9 mouse cellular contexts compared by ENCODE assay signal in genomic region chr3:52068885-52069284, GRCm38 (mm10). TPM values are rescaled to one million over a fixed set of nuclear protein-coding genes. Genes with fewer than 3 reads are reported as not detected.
DNase-seq lines count a peak whose midpoint lies in the region; ATAC-seq and TF ChIP-seq lines count a peak whose summit lies in the region.
"Had no signal": no experiment of that assay in that cellular context is flagged by ENCODE, and none has a peak within 500 bp of the region (broad histone marks: within the 10 kb centered on the region; RNA-seq: fewer than 3 reads in every experiment).

No protein-coding gene starts in this region.

- peak overlapping the region; percentile 82; the same call in 1 of the 2 replicates for H3K27ac ChIP-seq in hindbrain, embryonic 13.5 days
- no peak overlapping the region for H3K27ac ChIP-seq in hindbrain, embryonic 11.5 days (ENCODE audit: low read depth, low read length)
- H3K27ac ChIP-seq in midbrain, embryonic 10.5 days (replicated peaks), result peak overlapping the region; percentile 85; the same call in 1 of the 2 replicates
- no peak overlapping the region for H3K27ac ChIP-seq in midbrain, embryonic 13.5 days
- peak overlapping the region; percentile 90 for H3K27ac ChIP-seq in bone marrow macrophage, adult 2 months (ENCODE audit: insufficient read depth, low read depth, low read length)
- peak overlapping the region; percentile 95 for H3K27ac ChIP-seq in macrophage

- H3K36me3 ChIP-seq in hindbrain, embryonic 13.5 days, result no peaks in the 10 kb centered on the region
- H3K36me3 ChIP-seq in hindbrain, embryonic 11.5 days (ENCODE audit: control insufficient read depth, insufficient read depth, low read length), result no peaks in the 10 kb centered on the region
- H3K36me3 ChIP-seq in midbrain, embryonic 10.5 days, result no peaks in the 10 kb centered on the region
- no peaks in the 10 kb centered on the region for H3K36me3 ChIP-seq in midbrain, embryonic 13.5 days
- no peaks in the 10 kb centered on the region for H3K36me3 ChIP-seq in macrophage (ENCODE audit: inconsistent target)
- H3K36me3 ChIP-seq: G1E had no signal

- H3K4me2 ChIP-seq in hindbrain, embryonic 13.5 days, result no peak overlapping the region
- H3K4me2 ChIP-seq in hindbrain, embryonic 11.5 days (replicated peaks; ENCODE audit: low read depth, low read length), result no peak overlapping the region
- no peak overlapping the region for H3K4me2 ChIP-seq in midbrain, embryonic 13.5 days (replicated peaks)

- no peaks in the 10 kb centered on the region for H3K9me3 ChIP-seq in hindbrain, embryonic 13.5 days
- no peaks in the 10 kb centered on the region for H3K9me3 ChIP-seq in hindbrain, embryonic 11.5 days (ENCODE audit: control insufficient read depth, low read length)
- H3K9me3 ChIP-seq in midbrain, embryonic 10.5 days (replicated peaks), result no peaks in the 10 kb centered on the region
- H3K9me3 ChIP-seq in midbrain, embryonic 13.5 days, result no peaks in the 10 kb centered on the region
- H3K9me3 ChIP-seq: G1E had no signal

- no peaks in the 10 kb centered on the region for H3K27me3 ChIP-seq in hindbrain, embryonic 13.5 days
- H3K27me3 ChIP-seq in hindbrain, embryonic 11.5 days (ENCODE audit: control insufficient read depth, insufficient read depth, low read length), result no peaks in the 10 kb centered on the region
- H3K27me3 ChIP-seq in midbrain, embryonic 10.5 days (ENCODE audit: low read depth, poor library complexity, severe bottlenecking), result no peaks in the 10 kb centered on the region
- no peaks in the 10 kb centered on the region for H3K27me3 ChIP-seq in midbrain, embryonic 13.5 days

- DNase-seq in hindbrain, embryonic 11.5 days (ENCODE audit: low spot score), result no peak
- DNase-seq in midbrain, embryonic 10.5 days (ENCODE audit: low spot score), result no peak
- no peak for DNase-seq in gastrocnemius, postnatal 25 days
- DNase-seq: lung, postnatal 10 days had no signal

- TF ChIP-seq CTCF in bone marrow macrophage, adult 2 months (IDR thresholded peaks at IDR 0.05; ENCODE audit: low read depth, low read length), result no peak

- no peak for ATAC-seq in hindbrain, embryonic 13.5 days (ENCODE audit: low FRiP score)
- ATAC-seq in hindbrain, embryonic 11.5 days (ENCODE audit: low FRiP score), result no peak
- no peak for ATAC-seq in midbrain, embryonic 13.5 days

- 0 out of 2 replicates have a peak overlapping the region, but pooled peaks have one; percentile 61 for H3K9ac ChIP-seq in hindbrain, embryonic 13.5 days
- H3K9ac ChIP-seq in hindbrain, embryonic 11.5 days (ENCODE audit: low read depth, low read length), result no peak overlapping the region
- no peak overlapping the region for H3K9ac ChIP-seq in midbrain, embryonic 13.5 days (replicated peaks)

- H3K4me1 ChIP-seq in hindbrain, embryonic 13.5 days (replicated peaks), result peaks cover 51% of the 10 kb centered on the region
- H3K4me1 ChIP-seq in hindbrain, embryonic 11.5 days (replicated peaks; ENCODE audit: control insufficient read depth, insufficient read depth, low read length), result peaks cover 10% of the 10 kb centered on the region
- peaks cover 85% of the 10 kb centered on the region for H3K4me1 ChIP-seq in midbrain, embryonic 10.5 days
- H3K4me1 ChIP-seq in midbrain, embryonic 13.5 days (replicated peaks), result peaks cover 48% of the 10 kb centered on the region
- peaks cover 34% of the 10 kb centered on the region for H3K4me1 ChIP-seq in bone marrow macrophage, adult 2 months (ENCODE audit: control insufficient read depth, insufficient read depth, low read length)

- no peaks in the 10 kb centered on the region for H3K79me2 ChIP-seq in macrophage (ENCODE audit: inconsistent target)

- 60% methylated on average over 3 of the region's 3 CpGs for WGBS in hindbrain, embryonic 13.5 days
- WGBS in hindbrain, embryonic 11.5 days, result 68% methylated on average over 3 of the region's 3 CpGs
- WGBS in midbrain, embryonic 10.5 days, result 63% methylated on average over 3 of the region's 3 CpGs
- WGBS in midbrain, embryonic 13.5 days, result 61% methylated on average over 3 of the region's 3 CpGs
- WGBS in macrophage (ENCODE audit: missing documents), result 65% methylated on average over 3 of the region's 3 CpGs

- no peak for TF ChIP-seq POLR2A in bone marrow macrophage, adult 2 months (IDR thresholded peaks at IDR 0.05; ENCODE audit: borderline replicate concordance, low read depth, low read length)

- no peak overlapping the region for H3K4me3 ChIP-seq in hindbrain, embryonic 13.5 days
- no peak overlapping the region for H3K4me3 ChIP-seq in hindbrain, embryonic 11.5 days (ENCODE audit: low read depth, low read length)
- no peak overlapping the region for H3K4me3 ChIP-seq in midbrain, embryonic 10.5 days
- H3K4me3 ChIP-seq in midbrain, embryonic 13.5 days (replicated peaks), result no peak overlapping the region
- H3K4me3 ChIP-seq in bone marrow macrophage, adult 2 months (ENCODE audit: insufficient read depth, low read length), result peak overlapping the region; percentile 65; the same call in 1 of the 2 replicates
- H3K4me3 ChIP-seq in macrophage (ENCODE audit: inconsistent target), result peak overlapping the region; percentile 43; the same call in 1 of the 2 replicates

RNA-seq across cellular contexts. Expression of gene Maml3, which starts 36.0 kb away (rescaled TPM):
- 8.2 TPM in 2 replicates for polyA plus RNA-seq in hindbrain, embryonic 13.5 days (2015; fragmentation: Nextera tagmentation; extraction: Ambion mirVana)
- 6.5 and 7.5 TPM in 2 replicates for polyA plus RNA-seq in hindbrain, embryonic 11.5 days (2014; fragmentation: Nextera tagmentation; extraction: Ambion mirVana)
- 5.4 and 6.8 TPM in 2 replicates for polyA plus RNA-seq in midbrain, embryonic 10.5 days (2016; fragmentation: Nextera tagmentation; extraction: Ambion mirVana)
- 8.3 and 8.6 TPM in 2 replicates for polyA plus RNA-seq in midbrain, embryonic 13.5 days (2015; fragmentation: Nextera tagmentation; extraction: Ambion mirVana)
- 2.2 and 2.3 TPM in 2 replicates for polyA plus RNA-seq in bone marrow macrophage, adult 2 months (2012; ENCODE audit: insufficient read depth, insufficient read length, missing spikeins)
- 1 to 10 TPM; 1.2 to 9.8 (median 4.1) TPM for total RNA-seq in macrophage (2018; cell fraction: chromatin; rRNA removed)
- 1 to 10 TPM in 1 of 26 experiments, under 1 TPM in 25; 0.19 to 1.0 (median 0.51) TPM for total RNA-seq in macrophage (2018; cell fraction: cytosol; rRNA removed)
- 10 to 100 TPM in 1 of 26 experiments, 1 to 10 TPM in 22, under 1 TPM in 3; 0.72 to 21.2 (median 2.8) TPM for total RNA-seq in macrophage (2018; cell fraction: nucleus; rRNA removed)
- polyA plus RNA-seq in macrophage (2018), result 0.50 to 3.3 TPM (median 0.72 TPM) in 3 replicates
- 1 to 10 TPM; 2.4 to 2.5 TPM for total RNA-seq in gastrocnemius, postnatal 25 days (2021)

Comparison
In these comparisons a context has a peak if more than half of its experiments do, and no peak if none do; other contexts are left out.
1. H3K27ac ChIP-seq: peak in hindbrain, embryonic 13.5 days (single experiment), midbrain, embryonic 10.5 days (single experiment), bone marrow macrophage, adult 2 months (single experiment) and macrophage (single experiment); none in hindbrain, embryonic 11.5 days (single experiment) and midbrain, embryonic 13.5 days (single experiment).
2. H3K4me3 ChIP-seq: peak in bone marrow macrophage, adult 2 months (single experiment) and macrophage (single experiment); none in hindbrain, embryonic 13.5 days (single experiment), hindbrain, embryonic 11.5 days (single experiment), midbrain, embryonic 10.5 days (single experiment) and midbrain, embryonic 13.5 days (single experiment).